Mouse (Mus musculus): Measurements from ENCODE around the gene Snta1.
A peak's percentile ranks its signal among the peaks of the same experiment; 100 is the strongest.

GRCm38 (mm10) chr2:154425522-154425921 is 17.6 kb upstream of the Snta1 start:
- 0 out of 2 replicates have a peak, but pooled peaks have one; percentile 17 for TF ChIP-seq CTCF (IDR thresholded peaks at IDR 0.05; ENCODE audit: low read depth)
- TF ChIP-seq EP300 (IDR thresholded peaks at IDR 0.05; ENCODE audit: low read depth), result no peak

All from heart, postnatal 0 days (tissue).